Mouse (Mus musculus) 3134 (cell line): Measurements from ENCODE around the gene Phyhipl.
A peak's percentile ranks its signal among the peaks of the same experiment; 100 is the strongest.

Source experiments
- DNase-seq: peaks from one replicate; pipeline ENCODE4 v3.0.0-alpha.2; 2011; ENCODE audit warnings: low spot score; ENCODE audit not compliant: insufficient read length; ENCODE audit errors: extremely low read depth

Gene Phyhipl

DNA sequence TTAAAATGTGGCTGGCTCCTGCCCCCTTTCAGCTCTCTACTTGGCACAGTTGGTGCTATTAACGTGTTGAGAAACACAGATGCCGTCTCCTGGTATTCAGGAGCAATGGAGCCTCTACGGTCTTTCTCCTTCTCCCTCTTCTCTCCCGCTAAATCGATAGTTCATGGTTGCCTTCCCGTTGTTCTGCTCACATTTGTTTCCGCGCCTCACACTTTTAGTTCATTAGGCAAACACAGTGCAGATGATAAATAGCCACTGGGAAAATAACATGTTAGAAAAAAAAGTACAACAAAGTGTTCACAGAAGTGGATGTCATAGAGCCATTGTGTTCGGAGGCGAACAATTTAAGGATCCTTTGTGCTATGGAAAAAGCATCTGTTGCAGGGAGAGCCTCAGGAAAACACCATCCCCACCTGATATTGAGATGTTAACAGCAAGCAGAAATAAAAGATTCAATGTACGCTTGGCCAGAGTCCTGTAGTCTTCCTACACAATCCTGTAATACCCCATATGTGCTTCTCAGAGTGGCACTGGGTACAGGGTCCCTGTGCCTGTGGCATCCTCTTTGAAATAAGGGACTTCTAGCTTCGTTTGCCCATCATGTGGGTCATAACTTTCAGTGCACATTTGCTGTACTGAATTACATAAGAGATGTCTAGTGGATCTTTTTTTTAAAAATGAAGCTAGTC is 18.0 kb downstream of the Phyhipl start:
- no peak for DNase-seq

DNA sequence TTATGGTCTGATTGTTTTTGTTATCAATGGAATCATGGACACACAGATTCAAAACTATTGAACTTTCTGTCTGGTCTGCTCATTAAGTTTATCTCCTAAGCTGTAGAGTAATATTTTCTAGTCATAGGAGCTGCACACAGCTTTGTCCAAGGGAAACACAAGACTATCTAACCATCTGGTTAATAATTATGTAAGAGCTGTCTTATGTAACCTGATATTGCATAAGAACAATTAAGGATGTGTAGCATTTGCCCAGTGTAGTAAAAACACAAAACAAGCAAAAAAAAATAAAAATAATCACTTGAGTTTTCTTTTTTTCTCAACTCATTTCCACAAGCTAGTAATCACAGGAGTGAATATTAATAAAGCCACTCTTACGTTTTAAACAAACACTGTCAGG is 20.5 kb downstream of the Phyhipl start:
- DNase-seq = no peak

DNA sequence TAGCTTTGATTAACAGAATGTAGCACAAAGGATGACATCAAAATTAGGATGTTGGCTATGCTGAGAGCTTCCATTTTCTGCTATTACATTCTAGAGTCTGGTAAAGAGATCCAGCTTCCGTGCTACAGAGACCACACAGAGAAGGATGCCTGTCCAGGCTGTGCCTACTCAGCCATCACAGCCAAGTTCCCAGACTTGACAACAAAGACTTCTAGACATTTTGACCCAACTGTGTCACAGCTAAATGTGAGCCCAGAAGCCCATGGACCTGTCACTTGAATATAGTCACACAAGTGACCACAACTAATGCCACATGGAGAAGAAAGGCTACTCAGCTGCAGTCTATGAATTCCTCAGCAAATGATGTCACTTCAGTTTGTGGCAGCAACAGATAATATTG is 24.6 kb downstream of the Phyhipl start:
- no peak for DNase-seq

DNA sequence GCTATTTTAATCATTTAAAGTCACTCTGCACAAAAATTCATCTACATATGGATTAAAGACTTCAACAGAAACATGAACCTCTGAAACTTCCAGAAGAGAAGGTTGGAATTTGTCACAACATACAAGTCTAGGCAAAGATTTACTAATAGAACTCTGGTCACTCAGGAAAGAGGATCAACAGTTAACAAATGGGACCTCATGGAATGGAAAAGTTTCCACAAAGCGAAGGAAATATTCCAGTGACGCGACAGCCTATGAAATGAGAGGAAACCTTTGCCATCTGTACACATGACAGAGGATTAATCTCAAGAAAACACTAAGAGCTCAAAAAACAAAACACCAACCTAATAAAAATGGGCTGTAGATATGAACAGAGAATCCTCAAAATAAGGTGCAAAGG is 32.3 kb downstream of the Phyhipl start:
- DNase-seq = no peak

DNA sequence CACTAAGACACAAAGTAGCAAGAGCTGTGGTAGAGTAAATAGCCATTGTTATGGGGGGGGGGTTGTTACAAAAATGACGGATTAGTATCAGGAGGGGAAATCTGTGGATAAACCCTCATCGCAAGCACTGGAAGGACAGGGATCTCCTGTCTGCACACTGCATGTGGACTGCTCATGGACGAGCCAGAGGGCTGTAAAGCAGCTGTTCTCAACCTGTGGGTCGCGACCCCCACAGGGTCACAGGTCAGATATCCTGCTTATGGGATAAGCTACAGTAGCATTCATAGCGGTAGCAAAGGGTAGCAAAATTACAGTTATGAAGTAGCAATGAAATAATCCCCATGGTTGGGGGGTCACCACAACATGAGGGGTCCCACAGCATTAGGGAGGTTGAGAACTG is 39.4 kb downstream of the Phyhipl start:
- no peak for DNase-seq

DNA sequence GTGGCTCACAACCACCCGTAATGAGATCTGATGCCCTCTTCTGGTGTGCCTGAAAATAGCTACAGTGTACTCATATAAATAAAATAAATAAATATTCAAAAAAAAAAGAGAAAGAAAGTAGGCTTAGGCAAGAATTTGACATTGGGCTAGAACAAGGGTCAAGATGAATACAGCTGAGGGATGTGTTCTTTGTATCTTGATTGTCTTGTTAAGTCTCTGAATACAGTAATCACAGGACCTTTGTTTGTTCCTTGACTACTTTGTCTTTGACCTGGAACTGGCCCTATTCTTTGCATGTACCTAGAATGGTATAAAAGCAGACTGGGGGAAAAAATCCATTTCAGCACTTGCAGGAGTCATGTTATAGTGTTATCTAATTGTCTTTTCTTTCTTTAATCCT is 44.1 kb downstream of the Phyhipl start:
- DNase-seq = no peak

DNA sequence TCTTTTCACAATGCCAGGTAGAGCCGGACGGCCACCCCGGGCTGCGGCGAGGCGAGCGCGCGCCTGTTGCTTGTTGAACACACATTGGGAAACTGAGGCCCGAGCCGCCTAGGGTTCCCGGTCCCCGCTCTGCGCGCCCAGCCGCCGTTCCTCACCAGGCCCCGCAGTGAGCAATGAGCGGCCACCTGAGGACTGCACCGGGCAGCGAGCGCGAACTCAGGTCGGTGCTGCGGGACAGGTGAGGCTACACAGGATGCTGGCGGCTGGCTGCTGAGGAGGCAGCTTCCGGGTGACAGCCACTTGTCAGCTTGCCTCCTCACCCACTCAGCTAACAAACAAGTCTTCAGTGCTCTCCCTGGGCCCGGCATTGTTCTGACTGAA is 55.9 kb downstream of the Phyhipl start:
- no peak for DNase-seq

DNA sequence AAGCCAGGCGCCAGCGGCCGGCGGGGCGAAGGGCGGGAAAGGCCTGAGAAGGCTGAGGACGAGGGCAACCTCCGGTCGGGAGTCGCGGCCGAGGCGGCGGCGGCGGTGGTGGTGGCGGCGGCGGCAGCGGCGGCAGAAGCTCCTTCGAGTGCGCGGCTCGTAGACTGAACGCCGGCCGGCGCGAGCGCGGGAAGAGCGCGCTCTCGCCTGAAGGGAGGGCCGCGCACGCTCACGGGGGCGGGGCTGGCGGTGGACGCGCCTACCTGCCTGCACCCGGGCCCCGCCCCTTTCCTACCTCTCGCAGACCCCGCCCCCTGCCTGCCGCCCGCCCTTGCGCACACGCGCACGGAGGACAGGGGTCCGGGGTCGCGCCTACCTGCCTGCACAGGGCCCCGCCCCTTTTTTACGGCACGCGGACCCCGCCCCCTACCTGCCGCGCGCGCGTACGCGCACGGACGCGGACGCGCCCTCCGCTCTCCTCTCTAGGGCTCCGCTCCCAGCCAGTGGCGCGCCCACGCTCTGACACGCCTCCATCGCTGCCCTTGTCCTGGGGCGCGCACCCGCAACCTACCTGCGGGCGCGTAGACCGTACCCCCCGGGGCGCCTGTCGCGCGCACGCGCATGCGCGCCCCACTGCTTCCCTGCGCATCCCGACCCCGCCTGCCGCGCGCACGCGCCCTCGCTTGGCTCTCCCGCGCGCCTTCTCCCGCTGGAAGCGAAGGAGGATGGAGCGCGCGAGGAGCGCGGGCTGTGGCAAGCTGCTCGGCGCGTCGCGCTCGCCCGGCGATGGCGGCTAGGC is 56.4 kb downstream of the Phyhipl start:
- DNase-seq = no peak

DNA sequence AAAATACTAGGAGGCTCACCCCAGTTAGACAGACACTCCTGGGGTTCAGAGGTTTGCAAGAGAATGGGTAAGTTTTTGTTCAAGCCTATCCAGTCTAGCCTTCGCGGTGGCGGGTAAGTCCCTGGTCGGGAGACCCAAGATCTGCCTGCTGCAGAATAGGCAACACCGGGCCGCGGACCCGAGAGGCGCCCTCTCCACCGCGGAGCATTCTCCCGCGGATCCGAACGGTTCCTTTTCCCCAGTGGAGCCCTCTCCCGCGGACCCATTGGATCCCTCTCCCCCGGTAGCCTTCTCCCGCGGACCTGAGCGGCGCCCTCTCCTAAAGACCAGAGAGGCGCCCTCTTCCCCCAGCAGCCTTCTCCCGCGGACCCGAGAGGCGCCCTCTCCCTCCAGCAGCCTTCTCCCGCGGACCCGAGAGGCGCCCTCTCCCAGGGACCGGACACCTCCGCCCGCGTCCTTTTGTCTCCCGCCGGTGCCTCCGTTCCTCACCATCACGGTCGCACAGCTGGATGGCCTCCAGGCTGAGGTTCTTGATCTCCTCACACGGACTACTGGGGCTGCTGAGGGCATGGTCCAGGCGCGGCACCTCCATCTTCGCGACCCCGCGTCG is 57.1 kb downstream of the Phyhipl start:
- DNase-seq = no peak

DNA sequence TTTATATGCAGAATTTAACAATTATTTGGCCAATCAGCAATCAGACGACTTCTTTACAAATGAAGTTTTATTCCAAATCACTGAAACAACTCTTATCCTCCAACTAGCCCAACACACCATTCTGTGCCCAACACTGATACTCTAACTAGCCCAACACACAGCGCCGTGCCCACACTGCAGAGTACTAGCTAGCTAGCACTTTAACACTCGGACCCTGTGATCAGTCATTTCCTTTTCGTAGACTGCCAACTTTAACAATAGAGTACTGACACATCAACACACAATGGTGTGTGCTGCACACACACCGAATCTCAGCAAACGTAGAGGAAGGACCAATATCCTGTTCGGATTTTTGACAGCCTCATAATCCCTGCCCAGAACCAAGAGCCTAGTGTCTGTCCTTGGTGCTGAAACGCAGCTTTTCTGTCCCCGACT is 57.7 kb downstream of the Phyhipl start:
- DNase-seq = no peak

DNA sequence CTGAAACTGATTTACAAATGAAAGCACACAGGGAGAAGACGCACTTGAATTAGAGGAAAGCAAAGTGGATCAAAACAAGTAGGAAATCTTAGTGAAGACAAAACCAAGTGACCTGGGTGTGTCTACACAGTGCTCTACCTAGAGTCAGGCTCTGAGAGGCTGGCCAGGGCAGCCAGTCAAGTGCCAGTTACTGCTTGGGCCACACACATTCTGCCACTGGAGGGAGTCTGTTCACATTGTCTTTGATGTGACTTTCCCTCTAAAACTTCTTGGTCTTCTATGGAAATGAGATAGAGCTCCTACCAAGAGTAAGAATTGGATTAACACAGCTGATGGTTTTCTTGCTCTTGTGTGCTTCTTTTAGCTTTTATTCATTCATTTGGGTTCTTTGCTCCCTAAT is 61.8 kb downstream of the Phyhipl start:
- no peak for DNase-seq

DNA sequence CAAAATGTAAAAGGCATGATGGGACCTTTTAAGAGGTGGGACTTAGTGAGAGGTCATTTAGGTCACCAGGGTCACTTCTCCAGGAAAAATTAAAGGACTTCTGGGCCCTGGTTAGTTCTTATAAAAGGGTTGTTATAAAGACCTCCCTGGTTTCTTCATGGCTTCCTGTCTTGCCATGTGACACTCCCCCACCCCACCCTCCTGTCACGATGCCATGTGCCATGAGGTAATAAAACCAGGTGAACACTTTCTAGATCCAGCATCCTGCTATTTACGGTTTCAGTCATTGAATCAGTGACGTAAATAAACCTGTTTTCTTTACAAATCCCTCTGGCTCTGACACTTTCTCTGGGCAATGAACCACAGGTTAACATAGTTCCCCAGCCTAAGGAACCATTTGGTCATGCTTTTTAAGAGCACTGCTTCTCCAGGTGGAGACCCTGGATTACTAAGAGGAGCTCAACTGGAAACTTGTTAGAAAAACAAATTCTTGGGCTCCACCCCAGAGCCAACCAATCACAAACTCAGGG is 68.8 kb downstream of the Phyhipl start:
- DNase-seq = no peak

DNA sequence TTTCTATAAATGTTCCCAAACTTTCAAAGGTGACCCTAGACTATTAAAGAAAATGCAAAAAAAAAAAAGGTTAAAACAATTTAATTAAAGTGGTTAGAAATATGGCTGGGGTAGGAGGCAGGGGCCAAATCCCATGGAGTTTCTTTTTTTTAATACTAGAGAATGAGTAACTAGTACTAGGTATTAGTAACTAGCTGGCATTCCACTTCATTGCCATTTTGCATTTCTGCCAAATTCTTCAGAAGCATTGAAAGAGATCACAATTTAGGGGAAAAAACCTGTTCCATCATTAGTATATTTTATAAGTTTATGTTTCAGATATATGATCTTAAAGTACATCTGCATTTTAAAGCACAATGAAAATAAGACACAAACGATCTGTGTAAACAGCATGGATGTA is 71.6 kb downstream of the Phyhipl start:
- no peak for DNase-seq

DNA sequence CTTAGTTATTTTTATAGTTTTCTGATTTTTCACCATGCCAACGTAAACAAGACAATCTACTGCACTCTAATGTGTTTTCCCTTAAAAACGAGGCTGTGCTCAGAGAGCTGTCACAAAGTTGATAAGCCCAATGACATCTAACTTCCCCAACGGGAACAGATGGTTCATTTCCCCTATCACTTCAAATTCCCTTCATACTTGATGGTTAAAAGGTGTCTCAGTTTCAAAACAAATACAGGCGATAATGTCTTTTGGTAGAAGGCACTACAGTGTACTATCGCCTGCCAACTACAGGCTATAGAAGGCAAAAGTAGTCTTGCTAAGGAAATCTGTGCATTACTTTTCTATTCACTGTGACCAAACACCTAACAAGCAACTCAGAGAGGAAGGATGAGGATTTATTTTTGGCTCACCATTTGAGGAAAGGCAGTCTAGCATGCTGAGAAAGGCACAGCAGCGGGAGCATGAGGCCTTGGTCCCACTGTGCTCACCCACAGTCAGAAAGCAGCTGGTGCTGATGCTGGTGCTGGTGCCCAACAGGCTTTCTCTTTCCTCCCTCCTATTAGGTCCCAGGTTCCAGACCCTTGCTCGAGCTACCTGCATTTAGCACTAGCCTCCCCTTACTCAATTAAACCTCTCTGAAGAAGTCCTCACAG is 74.1 kb downstream of the Phyhipl start:
- no peak for DNase-seq

DNA sequence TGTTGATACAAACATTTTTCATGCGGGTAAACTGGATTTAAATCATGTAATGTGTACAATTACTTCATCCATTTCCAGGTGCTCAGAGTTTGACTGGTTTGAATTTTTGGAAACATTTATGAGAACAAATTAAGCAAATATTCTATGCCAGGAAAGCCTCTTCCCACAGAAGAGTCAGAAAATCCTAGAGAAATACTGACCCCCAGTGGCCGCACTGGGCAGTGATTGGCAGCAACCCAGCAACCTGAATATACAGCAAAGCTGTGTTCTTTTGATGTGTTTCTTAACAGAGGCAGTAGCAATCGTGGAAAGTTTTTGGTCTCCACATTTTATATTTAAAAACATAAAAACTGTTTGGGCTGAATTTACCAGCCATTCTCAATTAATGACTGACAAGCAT is 92.1 kb downstream of the Phyhipl start:
- DNase-seq = peak; percentile 21

DNA sequence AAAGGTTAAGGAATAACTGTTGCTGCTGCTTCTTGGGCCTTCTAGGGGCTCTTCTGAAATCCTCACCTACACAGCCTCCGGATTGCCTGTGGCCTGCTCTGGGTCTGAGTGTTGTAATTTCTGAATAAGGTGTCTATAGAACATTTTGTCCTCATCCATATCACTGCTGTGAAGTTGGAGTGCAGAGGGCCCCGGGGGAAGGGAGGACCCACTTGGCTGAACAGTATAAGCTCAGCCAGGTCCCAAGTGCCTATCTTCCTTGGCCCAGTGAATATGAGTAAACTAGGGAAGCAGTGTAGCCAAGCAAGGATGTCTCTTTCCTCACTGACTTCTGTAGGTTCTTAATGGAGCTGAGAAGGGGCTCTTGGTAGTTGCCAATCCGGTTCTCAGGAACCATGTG is 103.2 kb downstream of the Phyhipl start:
- DNase-seq = no peak

DNA sequence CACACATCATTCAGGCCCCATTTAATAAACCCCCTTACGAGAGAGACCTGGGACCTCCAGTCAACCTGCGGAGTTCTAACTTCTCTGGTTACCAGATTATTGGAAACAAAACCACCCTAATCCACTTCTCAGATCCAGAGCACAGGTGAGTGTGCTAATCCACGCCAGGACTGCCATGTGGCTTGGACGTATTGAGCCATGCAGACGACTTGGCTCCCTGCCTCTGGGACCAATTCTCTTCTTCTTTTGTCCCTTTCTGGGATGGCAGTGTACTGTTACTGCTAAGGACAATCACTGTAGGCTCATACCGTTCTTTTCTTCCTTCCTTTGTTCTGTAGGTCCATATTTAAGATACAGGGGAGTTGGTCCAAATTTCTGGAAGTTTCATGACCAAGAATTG is 112.9 kb downstream of the Phyhipl start:
- DNase-seq = no peak

DNA sequence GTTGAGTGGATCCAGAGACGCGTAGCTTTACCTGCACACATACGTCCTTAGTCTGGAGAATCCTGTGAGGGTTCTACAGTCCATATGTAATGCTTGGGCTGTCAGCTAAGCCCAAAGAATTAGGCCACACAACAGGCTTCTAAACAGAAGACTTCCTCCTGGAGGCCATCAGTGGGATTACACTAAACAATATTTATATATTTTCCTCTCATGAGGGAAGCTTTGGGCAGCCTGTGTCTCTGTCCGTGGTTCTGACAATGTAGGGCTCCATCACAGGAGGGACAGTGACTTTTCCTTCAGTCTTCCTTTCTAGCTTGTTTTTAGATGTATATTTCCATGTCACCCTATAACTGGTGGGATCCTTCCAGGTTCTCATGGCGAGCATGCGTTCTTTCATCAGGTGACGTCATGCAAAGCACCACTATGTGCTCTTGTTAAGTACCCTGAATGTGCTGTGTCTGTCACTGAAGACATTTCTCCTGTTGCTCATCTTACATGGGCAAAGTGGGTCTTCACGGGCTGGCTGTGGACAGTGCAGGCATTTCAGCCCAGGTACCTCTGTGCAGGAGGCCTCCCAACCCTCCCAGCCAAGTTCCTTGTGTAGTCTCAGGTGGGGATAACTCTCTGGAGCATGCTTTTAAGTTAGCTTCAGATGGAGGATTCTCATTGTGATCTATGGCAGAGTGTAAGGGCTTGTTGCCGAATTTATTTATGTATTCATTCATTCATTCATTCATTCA is 115.1 kb downstream of the Phyhipl start:
- no peak for DNase-seq

DNA sequence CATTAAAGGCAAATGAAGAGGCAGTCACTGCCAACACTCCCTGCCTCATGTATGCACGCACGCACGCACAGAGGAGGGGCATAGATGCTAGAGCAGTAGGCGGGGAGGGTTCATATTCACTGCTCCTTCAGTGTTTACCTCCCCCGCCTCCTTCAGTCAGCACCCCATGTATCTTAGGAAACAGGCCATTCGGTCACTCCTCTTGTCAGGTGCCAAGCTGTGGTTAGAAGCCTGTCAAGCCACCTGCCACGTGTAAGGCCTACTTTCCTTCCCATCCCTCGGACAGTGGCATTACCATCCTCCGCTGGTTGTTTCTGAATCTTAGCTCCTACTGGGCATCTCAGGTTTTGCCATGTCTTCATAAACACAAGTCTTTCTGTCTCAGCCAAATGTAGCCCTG is 116.5 kb downstream of the Phyhipl start:
- no peak for DNase-seq

DNA sequence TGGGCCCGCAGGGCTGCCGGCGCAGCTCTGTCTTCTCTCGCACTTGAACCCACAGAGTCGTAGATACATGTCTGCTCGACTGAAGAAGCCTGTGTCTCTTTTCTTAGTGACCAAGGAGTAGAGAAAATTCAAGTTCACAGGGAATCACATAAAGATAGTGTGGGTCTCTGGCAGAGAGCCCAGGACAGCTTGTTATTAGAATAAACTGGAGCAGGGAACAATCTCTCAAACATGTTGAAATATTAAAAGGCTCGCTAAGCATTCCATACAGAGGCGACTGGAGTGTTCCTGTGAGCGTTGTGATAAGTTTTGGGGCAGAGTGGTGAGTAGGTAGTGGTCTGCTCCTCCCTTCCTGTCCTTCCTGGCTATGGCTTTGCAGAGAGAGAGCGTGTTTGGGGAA is 118.1 kb downstream of the Phyhipl start:
- no peak for DNase-seq

DNA sequence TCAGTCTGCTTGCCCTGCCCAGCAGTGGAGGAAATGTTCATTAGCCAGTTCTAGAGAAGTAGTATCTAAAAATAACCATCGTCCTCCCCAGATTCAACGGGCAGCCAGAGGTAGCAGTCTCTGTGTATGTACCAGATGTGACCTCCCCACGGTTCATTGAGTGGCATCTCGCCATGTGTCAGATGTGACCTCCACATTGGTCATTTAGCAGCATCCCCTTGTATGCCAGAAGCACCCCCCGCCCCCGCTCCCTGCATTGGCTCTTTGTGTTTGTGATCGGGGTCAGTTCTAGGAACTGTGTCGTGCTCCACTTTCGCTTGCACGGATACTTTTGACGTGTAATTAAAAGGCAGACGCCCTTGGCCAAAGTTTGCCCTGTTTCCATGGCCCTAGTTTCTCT is 120.4 kb downstream of the Phyhipl start:
- DNase-seq = no peak
